Mouse (Mus musculus): ENCODE data around the gene Pabpn1. TPM values are rescaled to one million over a fixed set of nuclear protein-coding genes. Genes with fewer than 3 reads are reported as not detected.
A peak's percentile ranks its signal among the peaks of the same experiment; 100 is the strongest.

Pabpn1 gene
- 183 and 200 TPM in 2 replicates for polyA plus RNA-seq (2016; fragmentation: Nextera tagmentation; extraction: Ambion mirVana)

GRCm38 (mm10) chr14:54892200-54892599, at the start of gene Pabpn1:
Pabpn1 (plus strand) TSS chr14:54892500.
- Histone ChIP-seq H3K36me3 (peaks cover 18% of the 10 kb centered on the region), H3K27ac (peak within 1 kb of the TSS; percentile 75), H3K9me3 (no peaks in the 10 kb centered on the region), H3K4me2 (peak within 1 kb of the TSS; percentile 55), H3K4me3 (replicated peaks) (peak within 1 kb of the TSS; percentile 95), H3K4me1 (replicated peaks) (peaks cover 9% of the 10 kb centered on the region), H3K9ac (replicated peaks) (no peak within 1 kb of the TSS), H3K27me3 (no peaks in the 10 kb centered on the region)
- no peak for ATAC-seq (ENCODE audit: insufficient number of reproducible peaks, insufficient read depth, low FRiP score, low TSS enrichment, low read depth)
- 90% methylated on average over 3 of the region's 3 CpGs for WGBS

GRCm38 (mm10) chr14:54843461-54843860, 48.8 kb upstream of the Pabpn1 start:
- ATAC-seq (ENCODE audit: insufficient number of reproducible peaks, insufficient read depth, low FRiP score, low TSS enrichment, low read depth) = no peak
- Histone ChIP-seq H3K27me3 (no peaks in the 10 kb centered on the region), H3K36me3 (no peaks in the 10 kb centered on the region), H3K4me2 (0 out of 2 replicates have a peak overlapping the region, but pooled peaks have one; percentile 17), H3K9ac (replicated peaks) (no peak overlapping the region), H3K27ac (no peak overlapping the region), H3K4me1 (replicated peaks) (no peaks in the 10 kb centered on the region), H3K9me3 (no peaks in the 10 kb centered on the region), H3K4me3 (replicated peaks) (no peak overlapping the region)
- WGBS = 1% methylated on average over 4 of the region's 4 CpGs

GRCm38 (mm10) chr14:54855726-54856125, 36.6 kb upstream of the Pabpn1 start:
- H3K4me3 ChIP-seq (replicated peaks) = no peak overlapping the region
- no peak overlapping the region for H3K9ac ChIP-seq (replicated peaks)
- no peak for ATAC-seq (ENCODE audit: insufficient number of reproducible peaks, insufficient read depth, low FRiP score, low TSS enrichment, low read depth)
- no peaks in the 10 kb centered on the region for H3K4me1 ChIP-seq (replicated peaks)
- no peaks in the 10 kb centered on the region for H3K27me3 ChIP-seq
- no peak overlapping the region for H3K4me2 ChIP-seq
- WGBS = 97% methylated on average over 3 of the region's 3 CpGs
- H3K9me3 ChIP-seq = no peaks in the 10 kb centered on the region
- H3K36me3 ChIP-seq = peaks cover 41% of the 10 kb centered on the region
- no peak overlapping the region for H3K27ac ChIP-seq

GRCm38 (mm10) chr14:54856703-54857102, 35.6 kb upstream of the Pabpn1 start:
- Histone ChIP-seq H3K9me3 (no peaks in the 10 kb centered on the region), H3K4me2 (no peak overlapping the region), H3K27me3 (no peaks in the 10 kb centered on the region), H3K36me3 (peaks cover 41% of the 10 kb centered on the region), H3K9ac (replicated peaks) (no peak overlapping the region), H3K4me3 (replicated peaks) (no peak overlapping the region), H3K27ac (no peak overlapping the region), H3K4me1 (replicated peaks) (no peaks in the 10 kb centered on the region)
- ATAC-seq (ENCODE audit: insufficient number of reproducible peaks, insufficient read depth, low FRiP score, low TSS enrichment, low read depth) = no peak
- 86% methylated on average over 7 of the region's 7 CpGs for WGBS

GRCm38 (mm10) chr14:54857891-54858290, 34.4 kb upstream of the Pabpn1 start:
- no peak overlapping the region for H3K27ac ChIP-seq
- ATAC-seq (ENCODE audit: insufficient number of reproducible peaks, insufficient read depth, low FRiP score, low TSS enrichment, low read depth) = no peak

GRCm38 (mm10) chr14:54860511-54860910, 31.8 kb upstream of the Pabpn1 start:
- 0 out of 2 replicates have a peak, but pooled peaks cover 4% of the 10 kb centered on the region for H3K4me1 ChIP-seq (replicated peaks)
- ATAC-seq (ENCODE audit: insufficient number of reproducible peaks, insufficient read depth, low FRiP score, low TSS enrichment, low read depth) = no peak
- 49% methylated on average over 2 of the region's 2 CpGs for WGBS
- peaks cover 25% of the 10 kb centered on the region for H3K36me3 ChIP-seq
- no peak overlapping the region for H3K4me3 ChIP-seq (replicated peaks)
- H3K27ac ChIP-seq = no peak overlapping the region
- no peaks in the 10 kb centered on the region for H3K9me3 ChIP-seq
- no peaks in the 10 kb centered on the region for H3K27me3 ChIP-seq
- no peak overlapping the region for H3K9ac ChIP-seq (replicated peaks)
- H3K4me2 ChIP-seq = no peak overlapping the region

More at GRCm38 (mm10) chr14:54857891-54858290, 34.4 kb upstream of the Pabpn1 start:
- Histone ChIP-seq H3K4me2 (no peak overlapping the region), H3K36me3 (peaks cover 41% of the 10 kb centered on the region), H3K9me3 (no peaks in the 10 kb centered on the region), H3K4me1 (replicated peaks) (0 out of 2 replicates have a peak, but pooled peaks cover 4% of the 10 kb centered on the region), H3K9ac (replicated peaks) (no peak overlapping the region), H3K27me3 (no peaks in the 10 kb centered on the region), H3K4me3 (replicated peaks) (no peak overlapping the region)
- 88% methylated on average over 9 of the region's 9 CpGs for WGBS

GRCm38 (mm10) chr14:54863501-54864312, 28.6 kb upstream of the Pabpn1 start:
- WGBS = under 1% methylated on average over 50 of the region's 56 CpGs
- H3K36me3 ChIP-seq = no peaks in the 10 kb centered on the region
- ATAC-seq (ENCODE audit: insufficient number of reproducible peaks, insufficient read depth, low FRiP score, low TSS enrichment, low read depth) = peak; percentile 100

GRCm38 (mm10) chr14:54864313-54865036, 27.8 kb upstream of the Pabpn1 start:
- H3K4me3 ChIP-seq (replicated peaks) = peak overlapping the region; percentile 94
- 0 out of 2 replicates have a peak, but pooled peaks cover 4% of the 10 kb centered on the region for H3K4me1 ChIP-seq (replicated peaks)
- H3K27me3 ChIP-seq = no peaks in the 10 kb centered on the region
- no peaks in the 10 kb centered on the region for H3K36me3 ChIP-seq
- peak overlapping the region; percentile 88 for H3K9ac ChIP-seq (replicated peaks)
- ATAC-seq (ENCODE audit: insufficient number of reproducible peaks, insufficient read depth, low FRiP score, low TSS enrichment, low read depth) = peak; percentile 38; the same call in 1 of the 2 replicates
- peak overlapping the region; percentile 65 for H3K4me2 ChIP-seq
- H3K9me3 ChIP-seq = no peaks in the 10 kb centered on the region
- 16% methylated on average over 21 of the region's 21 CpGs for WGBS
- H3K27ac ChIP-seq = peak overlapping the region; percentile 84

More at GRCm38 (mm10) chr14:54863501-54864312, 28.6 kb upstream of the Pabpn1 start:
- Histone ChIP-seq H3K9me3 (no peaks in the 10 kb centered on the region), H3K4me3 (replicated peaks) (peak overlapping the region; percentile 94), H3K27me3 (no peaks in the 10 kb centered on the region), H3K27ac (peak overlapping the region; percentile 84), H3K4me1 (replicated peaks) (0 out of 2 replicates have a peak, but pooled peaks cover 4% of the 10 kb centered on the region), H3K9ac (replicated peaks) (peak overlapping the region; percentile 88), H3K4me2 (peak overlapping the region; percentile 65)

- Histone ChIP-seq H3K4me3 (replicated peaks) (no peak overlapping the region), H3K9me3 (no peaks in the 10 kb centered on the region), H3K4me1 (replicated peaks) (0 out of 2 replicates have a peak, but pooled peaks cover 4% of the 10 kb centered on the region), H3K4me2 (no peak overlapping the region), H3K27me3 (no peaks in the 10 kb centered on the region), H3K9ac (replicated peaks) (no peak overlapping the region), H3K27ac (no peak overlapping the region), H3K36me3 (no peaks in the 10 kb centered on the region)
- no peak for ATAC-seq (ENCODE audit: insufficient number of reproducible peaks, insufficient read depth, low FRiP score, low TSS enrichment, low read depth)
- WGBS = 77% methylated on average over 5 of the region's 5 CpGs
These were observed 26.7 kb upstream of the Pabpn1 start for GRCm38 (mm10) chr14:54865626-54866025.

GRCm38 (mm10) chr14:54866268-54866667, 26.0 kb upstream of the Pabpn1 start:
- WGBS = 56% methylated on average over 3 of the region's 3 CpGs
- no peak for ATAC-seq (ENCODE audit: insufficient number of reproducible peaks, insufficient read depth, low FRiP score, low TSS enrichment, low read depth)
- H3K36me3 ChIP-seq = no peaks in the 10 kb centered on the region

GRCm38 (mm10) chr14:54866936-54867335, 25.4 kb upstream of the Pabpn1 start:
- H3K27ac ChIP-seq = no peak overlapping the region
- no peaks in the 10 kb centered on the region for H3K36me3 ChIP-seq
- WGBS = 60% methylated on average over 5 of the region's 5 CpGs
- no peak overlapping the region for H3K4me3 ChIP-seq (replicated peaks)
- no peak overlapping the region for H3K4me2 ChIP-seq
- H3K27me3 ChIP-seq = no peaks in the 10 kb centered on the region
- no peaks in the 10 kb centered on the region for H3K9me3 ChIP-seq
- no peak for ATAC-seq (ENCODE audit: insufficient number of reproducible peaks, insufficient read depth, low FRiP score, low TSS enrichment, low read depth)
- 0 out of 2 replicates have a peak, but pooled peaks cover 4% of the 10 kb centered on the region for H3K4me1 ChIP-seq (replicated peaks)
- H3K9ac ChIP-seq (replicated peaks) = no peak overlapping the region

More at GRCm38 (mm10) chr14:54866268-54866667, 26.0 kb upstream of the Pabpn1 start:
- Histone ChIP-seq H3K4me2 (no peak overlapping the region), H3K27me3 (no peaks in the 10 kb centered on the region), H3K9me3 (no peaks in the 10 kb centered on the region), H3K27ac (no peak overlapping the region), H3K4me1 (replicated peaks) (0 out of 2 replicates have a peak, but pooled peaks cover 4% of the 10 kb centered on the region), H3K9ac (replicated peaks) (no peak overlapping the region), H3K4me3 (replicated peaks) (no peak overlapping the region)

All from limb, embryonic 12.5 days (tissue).